Mouse (Mus musculus) adrenal gland, postnatal 0 days (tissue): Measurements from ENCODE around the gene Wdfy2. TPM values are rescaled to one million over a fixed set of nuclear protein-coding genes. Genes with fewer than 3 reads are reported as not detected.

ENCODE experiments used
- microRNA-seq: library from miRNA; unstranded; fragments of <30 nt; microRNA quantifications from one replicate; pipeline ENCODE4, GENCODE M21; 2016; ENCODE audit warnings: borderline replicate concordance; ENCODE audit not compliant: insufficient number of aligned reads
- polyA plus RNA-seq: library from polyadenylated mRNA; unstranded; fragments of >200 nt; fragmentation: Nextera tagmentation; extraction: Ambion mirVana; gene quantifications from 2 replicates; pipeline ENCODE4 v1.2.1, GENCODE M21; 2015

Gene Wdfy2
- polyA plus RNA-seq: 4.1 and 5.2 TPM in 2 replicates

DNA sequence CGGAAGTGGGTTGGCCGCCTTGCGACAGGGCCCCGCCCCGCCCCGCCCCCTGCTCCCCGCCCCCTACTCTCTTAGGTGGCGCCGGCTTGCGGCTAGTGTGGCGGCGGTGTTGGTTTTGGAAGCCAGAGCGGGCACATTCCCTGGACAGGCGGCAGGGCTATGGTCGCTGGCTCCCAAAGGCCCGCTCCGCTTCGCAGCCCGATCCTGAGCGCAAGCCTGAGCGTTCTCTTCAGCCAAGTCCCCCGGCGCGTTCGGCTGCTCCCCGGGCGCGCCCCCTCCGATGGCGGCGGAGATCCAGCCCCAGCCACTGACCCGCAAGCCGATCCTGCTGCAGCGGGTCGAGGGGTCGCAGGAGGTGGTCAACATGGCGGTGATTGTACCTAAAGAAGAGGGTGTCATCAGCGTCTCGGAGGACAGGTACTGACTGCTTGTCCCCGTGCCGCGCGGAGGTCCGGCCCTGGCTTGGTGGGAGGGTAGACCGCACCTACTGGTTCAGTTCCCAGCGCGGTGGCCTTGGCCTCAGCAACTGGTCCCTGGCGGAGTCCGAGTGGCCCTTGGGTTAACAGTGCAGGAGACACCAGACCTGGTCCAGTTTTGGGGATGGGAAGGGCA is at the start of gene Wdfy2:
Wdfy2 (plus strand) TSS at position 38 of the 612 bp plus-strand sequence.

DNA sequence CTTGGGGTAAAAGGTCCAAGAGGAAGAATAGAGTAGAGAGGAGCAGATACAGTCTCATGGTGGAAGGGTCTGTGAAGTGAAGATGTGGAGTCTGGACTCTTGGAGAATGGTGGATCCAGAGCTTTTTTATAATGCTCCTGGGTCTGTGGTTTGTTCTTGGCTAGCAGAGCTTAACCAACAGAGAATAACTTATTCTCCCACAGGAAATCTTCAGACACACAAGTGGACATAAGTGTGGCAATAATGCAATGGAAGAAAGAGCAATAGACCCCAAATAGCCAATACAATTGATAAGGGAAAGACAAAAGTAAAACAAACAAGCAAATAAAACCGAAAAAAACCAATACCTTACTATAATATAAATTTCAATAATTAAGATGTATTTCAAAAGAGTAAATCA is 146.9 kb downstream of the Wdfy2 start, which contains the start of gene Defb48:
Defb48 (minus strand) TSS at position 101 of the 400 bp plus-strand sequence.

DNA sequence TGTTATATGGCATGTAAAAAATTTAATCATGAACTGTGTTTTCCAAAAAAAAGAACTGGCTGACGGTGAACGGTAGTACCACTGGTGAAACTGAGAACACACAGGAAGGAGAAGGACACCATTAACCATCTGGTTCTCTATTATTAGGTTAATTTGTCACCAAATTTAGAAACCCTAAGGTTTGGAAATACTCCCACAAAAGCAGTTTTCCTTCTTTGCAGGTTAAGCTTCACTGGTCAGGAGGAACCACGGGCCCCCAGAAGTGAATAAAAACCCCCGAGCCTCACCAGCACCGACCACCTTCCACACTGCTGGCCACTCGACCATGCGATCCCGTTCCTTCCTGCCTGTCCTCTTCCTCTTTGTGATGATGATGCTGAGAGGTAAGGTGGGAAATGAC is 160.3 kb downstream of the Wdfy2 start, which contains the start of gene Defb47:
Defb47 (plus strand) TSS at position 301 of the 400 bp plus-strand sequence.

Small RNAs within 50 kb of the gene (microRNA-seq; reads per million reads assigned to microRNA genes)
- gene Mir6541 (not detected), gene Mir8098 (not detected)

Other genes starting within 250 kb of the Wdfy2 start
- gene Serpine3, start 174.0 kb upstream of the Wdfy2 start, polyA plus RNA-seq: not detected in 2 replicates
- gene Ints6, start 76.5 kb upstream of the Wdfy2 start, polyA plus RNA-seq: 8.8 and 17.4 TPM in 2 replicates
- gene Defb48, start 146.8 kb downstream of the Wdfy2 start, polyA plus RNA-seq: not detected in 2 replicates
- not detected in 2 replicates for gene Defb47, start 160.4 kb downstream of the Wdfy2 start, polyA plus RNA-seq
- gene Defb43, start 174.1 kb downstream of the Wdfy2 start, polyA plus RNA-seq: not detected in 2 replicates
- 3.0 and 4.0 TPM in 2 replicates for gene Defb42, start 209.3 kb downstream of the Wdfy2 start, polyA plus RNA-seq
- not detected in 2 replicates for gene Defb30, start 212.3 kb downstream of the Wdfy2 start, polyA plus RNA-seq